Mouse (Mus musculus) forebrain, embryonic 14.5 days (tissue): ENCODE measurements at regions not wholly inside any gene's neighbourhood (a gene's known extent, or its start where the extent isn't known, plus 50 kb on each side); places are given as distances from the start of the nearest gene placed in this dataset.

ENCODE experiments used
- ATAC-seq: fragments of 200-750 bp; cut with Nextera tagmentation; 2 replicates; pipeline ENCODE4 v1.8.0; 2017; ENCODE audit warnings: mild to moderate bottlenecking, moderate library complexity
- DNase-seq: peaks from one replicate; pipeline ENCODE4 v3.0.0-alpha.2; 2015; ENCODE audit warnings: low spot score
- H3K27ac ChIP-seq: fragments of 300-500 bp; sonication (generic); 2 replicates; pipeline ENCODE4 v1.5.1; 2014; ENCODE audit warnings: low read depth, mild to moderate bottlenecking, control low read depth, low read length, moderate library complexity
- H3K27me3 ChIP-seq: fragments of 300-500 bp; sonication (generic); replicated peaks from 2 replicates; pipeline ENCODE4 v1.6.1; 2014; ENCODE audit warnings: low read length, control low read depth, mixed read lengths; ENCODE audit not compliant: control insufficient read depth, insufficient read depth
- H3K36me3 ChIP-seq: fragments of 300-500 bp; sonication (generic); 2 replicates; pipeline ENCODE4 v1.6.1; 2014; ENCODE audit warnings: low read length, control low read depth; ENCODE audit not compliant: control insufficient read depth, insufficient read depth
- H3K4me1 ChIP-seq: fragments of 300-500 bp; sonication (generic); 2 replicates; pipeline ENCODE4 v1.6.1; 2014; ENCODE audit warnings: antibody characterized with exemption, low read length, control low read depth; ENCODE audit not compliant: control insufficient read depth, insufficient read depth
- H3K4me2 ChIP-seq: fragments of 300-500 bp; sonication (generic); 2 replicates; pipeline ENCODE4 v1.6.1; 2014; ENCODE audit warnings: mild to moderate bottlenecking, control low read depth, low read length
- H3K4me3 ChIP-seq: fragments of 300-500 bp; sonication (generic); 2 replicates; pipeline ENCODE4 v1.5.1; 2014; ENCODE audit warnings: low read depth, low read length, control low read depth
- H3K9ac ChIP-seq: fragments of 300-500 bp; sonication (generic); 2 replicates; pipeline ENCODE4 v1.6.1; 2014; ENCODE audit warnings: mild to moderate bottlenecking, low read length, control low read depth, moderate library complexity
- H3K9me3 ChIP-seq: fragments of 300-500 bp; sonication (generic); replicated peaks from 2 replicates; pipeline ENCODE4 v1.6.1; 2016; ENCODE audit warnings: low read length, control low read depth, mixed read lengths; ENCODE audit not compliant: control insufficient read depth
- WGBS: fragments of 180-500 bp; shearing (Covaris S2); extraction: QIAGEN DNeasy Blood & Tissue Kit; methylation state at CpG from one replicate; pipeline ENCODE4 v1.1.7; 2014; 5-methylcytosine and 5-hydroxymethylcytosine counted together

DNA sequence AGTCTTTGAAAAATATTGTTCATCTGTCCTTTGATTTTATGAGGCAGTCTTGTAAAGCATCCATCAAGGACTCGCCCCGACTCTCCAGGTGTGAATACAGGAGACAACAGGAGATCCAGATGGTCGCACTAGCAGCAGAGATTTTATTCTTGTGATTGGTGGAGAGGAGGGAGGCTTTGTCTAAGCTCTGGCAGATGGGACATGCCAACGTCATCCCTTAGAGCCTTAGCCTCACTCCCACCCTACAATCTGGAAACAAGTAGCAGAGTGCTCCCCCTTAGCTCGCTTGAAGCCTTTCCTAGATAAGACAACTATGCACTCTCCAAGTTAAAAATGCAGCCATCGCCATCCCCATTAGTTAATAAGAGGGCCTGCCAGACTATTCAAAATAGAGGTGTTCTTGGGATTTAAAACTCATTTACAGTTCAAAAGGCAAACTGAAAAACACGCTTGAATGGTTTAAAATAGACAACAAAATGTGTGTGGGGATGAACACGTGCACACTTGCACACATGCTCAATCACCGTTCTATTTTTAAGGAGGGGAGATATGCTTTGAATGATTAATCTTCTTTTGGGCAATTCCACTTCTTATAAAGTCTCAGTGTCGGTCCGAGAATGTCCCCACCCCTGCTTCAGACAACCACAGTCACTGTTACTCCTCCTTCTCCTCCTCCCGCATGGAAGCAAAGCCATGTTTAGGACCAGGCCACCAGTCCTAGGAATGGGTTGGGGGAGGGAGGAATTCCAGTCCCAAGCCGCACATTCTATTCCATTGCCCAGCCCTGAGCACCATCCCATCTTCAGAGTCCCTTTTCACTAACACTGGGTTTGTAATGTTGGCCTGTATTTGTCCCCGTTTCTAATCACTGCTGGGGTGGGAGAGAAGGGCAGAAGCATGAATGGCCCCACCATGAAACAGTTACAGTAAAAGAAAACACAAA is 61.5 kb upstream of the Egln3 start:
- no peak overlapping the region for H3K9ac ChIP-seq
- no peaks in the 10 kb centered on the region for H3K27me3 ChIP-seq
- peak; percentile 76 for ATAC-seq
- H3K9me3 ChIP-seq: no peaks in the 10 kb centered on the region
- 43% methylated on average over 14 of the region's 14 CpGs for WGBS
- no peak overlapping the region for H3K4me2 ChIP-seq
- DNase-seq: peak; percentile 64
- no peak overlapping the region for H3K27ac ChIP-seq
- H3K4me3 ChIP-seq: no peak overlapping the region
- 0 out of 2 replicates have a peak, but pooled peaks cover 12% of the 10 kb centered on the region for H3K4me1 ChIP-seq
- H3K36me3 ChIP-seq: no peaks in the 10 kb centered on the region

GRCm38 (mm10) chr12:54264418-54264733 is 60.7 kb upstream of the Egln3 start:
- H3K36me3 ChIP-seq: no peaks in the 10 kb centered on the region
- DNase-seq: peak; percentile 16
- ATAC-seq: no peak
- H3K27me3 ChIP-seq: no peaks in the 10 kb centered on the region
- WGBS: 73% methylated on average over 4 of the region's 4 CpGs
- no peak overlapping the region for H3K9ac ChIP-seq
- H3K4me1 ChIP-seq: 0 out of 2 replicates have a peak, but pooled peaks cover 12% of the 10 kb centered on the region
- H3K4me3 ChIP-seq: no peak overlapping the region
- no peaks in the 10 kb centered on the region for H3K9me3 ChIP-seq
- no peak overlapping the region for H3K4me2 ChIP-seq
- no peak overlapping the region for H3K27ac ChIP-seq

GRCm38 (mm10) chr12:54263733-54264417 is 60.2 kb upstream of the Egln3 start:
- Histone ChIP-seq H3K4me3 (no peak overlapping the region), H3K9me3 (no peaks in the 10 kb centered on the region; the same call in 1 of the 2 replicates), H3K4me2 (no peak overlapping the region), H3K27me3 (no peaks in the 10 kb centered on the region), H3K4me1 (0 out of 2 replicates have a peak, but pooled peaks cover 12% of the 10 kb centered on the region), H3K9ac (no peak overlapping the region), H3K36me3 (no peaks in the 10 kb centered on the region), H3K27ac (no peak overlapping the region)
- no peak for ATAC-seq
- 78% methylated on average over 13 of the region's 13 CpGs for WGBS
- no peak for DNase-seq

DNA sequence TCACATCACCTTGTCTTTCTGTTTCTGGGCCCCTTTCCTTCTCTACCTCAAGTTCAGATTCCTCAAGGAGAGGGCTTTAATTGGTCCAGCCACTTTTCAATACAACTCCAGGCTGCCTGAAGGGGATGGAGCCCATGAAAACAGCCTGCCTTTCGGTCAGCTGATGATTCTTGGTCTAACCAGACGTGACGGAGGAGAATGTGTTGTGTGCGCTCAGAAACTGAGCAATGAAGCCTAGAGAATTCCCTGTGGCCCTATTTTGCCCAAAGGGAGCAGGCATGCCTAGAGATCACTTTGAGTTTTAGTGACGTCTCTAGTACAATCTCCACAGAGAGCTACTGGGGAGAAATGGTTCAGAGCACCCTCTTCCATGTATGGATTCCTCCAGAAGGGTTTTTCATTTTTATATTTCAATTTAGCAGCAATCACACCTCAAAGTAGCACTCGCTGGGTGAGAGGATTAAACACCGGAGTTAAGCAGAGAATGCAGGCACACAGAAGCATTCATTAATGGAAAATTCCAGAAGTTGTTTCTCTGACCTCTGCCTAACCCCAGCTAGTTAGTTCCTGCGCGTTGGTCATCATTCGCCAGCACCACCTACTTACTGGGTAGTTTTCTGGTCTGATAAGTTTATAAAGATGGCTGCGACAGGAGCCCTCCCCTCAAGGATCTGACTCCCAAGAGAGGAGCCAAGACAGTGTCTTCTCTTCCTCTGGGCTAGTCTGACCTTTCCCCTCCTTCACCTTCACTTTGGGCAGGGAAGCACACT is 58.8 kb upstream of the Egln3 start:
- Histone ChIP-seq H3K9ac (no peak overlapping the region), H3K36me3 (no peaks in the 10 kb centered on the region), H3K9me3 (no peaks in the 10 kb centered on the region; the same call in 1 of the 2 replicates), H3K27me3 (no peaks in the 10 kb centered on the region), H3K27ac (no peak overlapping the region), H3K4me2 (no peak overlapping the region), H3K4me3 (no peak overlapping the region), H3K4me1 (0 out of 2 replicates have a peak, but pooled peaks cover 12% of the 10 kb centered on the region)
- WGBS: 86% methylated on average over 11 of the region's 11 CpGs
- ATAC-seq (no peak), DNase-seq (no peak)

DNA sequence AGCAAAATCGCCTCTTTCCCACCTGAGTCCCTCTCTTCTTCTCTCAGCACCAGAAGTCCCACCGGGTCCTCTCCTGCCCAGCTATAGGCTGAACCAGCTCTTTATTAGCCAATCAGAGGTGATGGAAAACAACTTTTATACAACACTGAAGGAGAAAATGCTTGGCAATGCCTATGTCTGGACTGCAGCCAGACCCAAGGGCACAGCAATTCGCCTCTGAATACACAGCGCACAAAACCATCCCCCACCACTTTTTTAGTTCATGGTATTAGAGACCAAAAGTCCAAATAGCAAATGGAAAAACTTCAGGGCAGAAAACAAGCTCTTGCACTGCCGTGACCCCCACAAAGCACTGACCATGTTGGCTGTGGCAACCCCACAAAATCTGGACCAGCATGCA is 57.8 kb upstream of the Egln3 start:
- Histone ChIP-seq H3K36me3 (no peaks in the 10 kb centered on the region), H3K9me3 (no peaks in the 10 kb centered on the region; the same call in 1 of the 2 replicates), H3K9ac (no peak overlapping the region), H3K4me2 (no peak overlapping the region), H3K4me1 (0 out of 2 replicates have a peak, but pooled peaks cover 12% of the 10 kb centered on the region), H3K27ac (no peak overlapping the region), H3K27me3 (no peaks in the 10 kb centered on the region), H3K4me3 (no peak overlapping the region)
- ATAC-seq: 0 out of 2 replicates have a peak, but pooled peaks have one; percentile 22
- WGBS: 58% methylated on average over 5 of the region's 5 CpGs
- peak; percentile 54 for DNase-seq

GRCm38 (mm10) chr12:54260502-54260901 is 56.8 kb upstream of the Egln3 start:
- ATAC-seq (no peak), DNase-seq (no peak)
- 77% methylated on average over 6 of the region's 6 CpGs for WGBS
- Histone ChIP-seq H3K9ac (no peak overlapping the region), H3K4me3 (no peak overlapping the region), H3K36me3 (no peaks in the 10 kb centered on the region), H3K9me3 (no peaks in the 10 kb centered on the region; the same call in 1 of the 2 replicates), H3K27ac (no peak overlapping the region), H3K4me1 (0 out of 2 replicates have a peak, but pooled peaks cover 12% of the 10 kb centered on the region), H3K27me3 (no peaks in the 10 kb centered on the region), H3K4me2 (no peak overlapping the region)

- peak; percentile 54; the same call in 1 of the 2 replicates for ATAC-seq
- 27% methylated on average over 7 of the region's 7 CpGs for WGBS
- no peaks in the 10 kb centered on the region; the same call in 1 of the 2 replicates for H3K9me3 ChIP-seq
Observed at GRCm38 (mm10) chr12:54257776-54258433, 54.2 kb upstream of the Egln3 start.

DNA sequence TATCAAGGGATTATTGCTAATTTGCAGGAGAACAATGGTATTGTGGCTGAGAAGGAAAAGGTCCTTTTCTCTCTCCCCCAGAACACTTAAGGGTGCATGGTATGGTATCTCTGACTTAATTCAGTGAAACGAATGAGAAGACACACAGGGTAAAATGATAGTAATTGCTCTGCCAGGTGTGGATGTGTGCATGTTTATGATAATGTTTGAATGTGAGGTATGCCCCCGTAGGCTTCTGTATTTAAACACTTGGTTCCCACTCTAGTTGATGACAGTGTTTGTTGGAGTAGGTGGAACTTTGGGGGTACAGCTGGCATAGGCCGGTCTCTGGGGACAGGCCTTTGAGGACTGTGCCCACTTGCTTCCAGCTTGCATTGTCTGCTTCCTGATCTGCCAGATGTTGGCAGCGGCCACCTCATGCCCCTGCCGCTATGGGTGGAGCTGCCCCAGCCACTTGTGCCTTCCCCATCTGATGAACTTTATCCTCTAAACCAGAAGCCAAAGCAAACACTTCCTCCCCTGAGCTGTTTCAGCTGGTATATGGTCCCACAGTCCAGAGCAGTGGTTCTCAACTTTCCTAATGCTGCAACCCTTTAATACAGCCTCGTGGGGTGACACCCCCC is 53.0 kb upstream of the Egln3 start:
- no peak overlapping the region for H3K27ac ChIP-seq
- no peaks in the 10 kb centered on the region for H3K4me1 ChIP-seq
- 82% methylated on average over 6 of the region's 6 CpGs for WGBS
- H3K9ac ChIP-seq: no peak overlapping the region
- no peak overlapping the region for H3K4me3 ChIP-seq
- ATAC-seq (no peak), DNase-seq (no peak)
- H3K36me3 ChIP-seq: no peaks in the 10 kb centered on the region
- H3K4me2 ChIP-seq: no peak overlapping the region
- H3K27me3 ChIP-seq: no peaks in the 10 kb centered on the region
- H3K9me3 ChIP-seq: no peaks in the 10 kb centered on the region; the same call in 1 of the 2 replicates

More at GRCm38 (mm10) chr12:54257776-54258433, 54.2 kb upstream of the Egln3 start:
- Histone ChIP-seq H3K4me1 (no peaks in the 10 kb centered on the region), H3K4me3 (no peak overlapping the region), H3K27ac (peak overlapping the region; percentile 2; the same call in 1 of the 2 replicates), H3K27me3 (no peaks in the 10 kb centered on the region), H3K9ac (no peak overlapping the region), H3K36me3 (no peaks in the 10 kb centered on the region), H3K4me2 (no peak overlapping the region)
- peak; percentile 65 for DNase-seq
